Mouse (Mus musculus): ENCODE measurements around the gene C1s1. TPM values are rescaled to one million over a fixed set of nuclear protein-coding genes. Genes with fewer than 3 reads are reported as not detected.
A peak's percentile ranks its signal among the peaks of the same experiment; 100 is the strongest.
"Not testable (repeated sequence)": the region's sequence is repeated elsewhere in the genome, so short reads cannot be mapped to it uniquely, and the experiment has no call there.

Gene C1s1
- total RNA-seq (2014; fragmentation: Nextera tagmentation), result not detected in 2 replicates
- total RNA-seq (2017), result not detected in 2 replicates

DNA sequence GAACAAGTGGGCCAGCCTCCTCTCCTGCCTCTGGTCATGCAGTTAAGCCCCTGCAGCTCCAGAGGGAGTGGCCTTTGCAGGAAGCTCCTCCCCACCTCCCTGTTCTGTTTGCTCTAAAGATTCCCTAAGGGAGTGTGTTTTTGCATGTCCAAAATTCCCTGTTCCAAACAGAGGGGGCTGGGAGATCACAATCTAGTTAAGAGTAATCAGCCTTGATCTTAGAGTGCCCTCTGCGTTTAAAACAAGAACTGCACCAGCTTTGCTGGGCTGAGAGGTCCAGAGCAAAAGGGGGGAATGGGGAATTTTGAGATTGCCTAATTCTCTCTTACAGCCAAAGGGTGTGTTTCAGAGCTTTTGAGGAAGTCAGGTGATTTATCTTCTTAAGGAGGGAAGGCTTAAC is at the start of gene C1s1:
Gene C1s1 (minus strand): TSS at position 76 of the 400 bp plus-strand sequence.
- 0 out of 2 replicates have a peak, but pooled peaks have one; percentile 24 for ATAC-seq (replicated peaks; ENCODE audit: low FRiP score, low TSS enrichment, poor library complexity, severe bottlenecking)

DNA sequence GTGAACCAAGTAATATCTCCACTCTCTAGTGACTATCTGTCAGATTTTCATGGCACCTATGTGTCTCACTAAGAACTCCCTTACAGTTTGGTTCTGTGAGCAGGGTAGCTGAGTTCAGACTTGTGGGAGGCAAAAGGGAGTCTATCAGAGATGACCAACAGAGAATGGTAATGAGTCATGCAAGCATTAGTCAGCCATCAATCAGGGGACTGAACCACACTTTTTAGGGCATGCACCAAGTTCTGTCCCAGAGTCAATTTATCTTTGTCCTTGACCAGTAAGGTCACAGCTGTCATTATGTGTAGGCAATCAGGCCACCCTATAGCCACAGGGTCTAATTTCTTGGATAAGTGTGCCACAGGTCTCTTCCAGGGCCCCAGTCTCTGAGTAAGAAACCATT is 46.6 kb upstream of the C1s1 start:
- ATAC-seq (replicated peaks; ENCODE audit: low FRiP score, low TSS enrichment, poor library complexity, severe bottlenecking), result no peak

DNA sequence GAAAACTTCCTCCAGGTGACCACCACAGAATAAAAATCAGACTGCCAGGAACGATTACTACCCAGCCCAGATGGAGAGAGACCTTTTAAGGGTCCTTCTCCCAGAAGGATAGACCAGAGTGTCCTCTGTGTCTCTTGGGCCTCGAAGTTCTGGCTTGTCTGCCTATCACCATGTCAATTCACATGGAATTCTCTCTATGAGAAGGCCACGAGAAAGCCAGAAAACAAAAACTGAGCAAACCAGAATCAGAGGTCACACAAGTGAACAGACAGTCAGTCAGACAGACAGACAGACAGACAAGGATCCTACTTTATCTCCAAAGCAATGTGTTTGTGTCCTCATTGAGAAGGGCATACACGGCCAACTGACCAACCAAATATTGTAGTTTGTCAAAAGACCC is 44.1 kb upstream of the C1s1 start:
- ATAC-seq (replicated peaks; ENCODE audit: low FRiP score, low TSS enrichment, poor library complexity, severe bottlenecking), result no peak

GRCm38 (mm10) chr6:124585761-124586160 is 43.6 kb upstream of the C1s1 start:
- ATAC-seq (replicated peaks; ENCODE audit: low FRiP score, low TSS enrichment, poor library complexity, severe bottlenecking), result no peak

DNA sequence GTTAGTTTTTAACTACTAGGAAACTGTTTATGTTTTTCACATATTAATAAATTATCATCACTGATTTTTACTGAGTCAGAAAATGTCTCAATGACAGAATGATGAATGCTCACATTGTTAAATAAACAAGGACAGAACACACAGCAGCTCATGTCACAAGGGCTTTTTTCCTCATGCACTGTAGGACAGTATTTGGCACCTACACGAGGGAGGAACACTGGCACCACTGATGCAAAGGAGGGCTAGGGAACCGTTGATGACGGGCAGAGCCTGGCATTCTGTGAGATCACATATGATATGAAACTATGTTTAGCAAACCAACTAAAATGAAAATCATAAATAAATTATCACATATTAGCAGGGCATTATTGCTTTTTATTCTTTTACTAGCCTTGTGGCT is 42.8 kb upstream of the C1s1 start:
- no peak for ATAC-seq (replicated peaks; ENCODE audit: low FRiP score, low TSS enrichment, poor library complexity, severe bottlenecking)

- no peak for ATAC-seq (replicated peaks; ENCODE audit: low FRiP score, low TSS enrichment, poor library complexity, severe bottlenecking)
Measured at GRCm38 (mm10) chr6:124582231-124582630, 40.1 kb upstream of the C1s1 start.

- peak; percentile 77 for ATAC-seq (replicated peaks; ENCODE audit: low FRiP score, low TSS enrichment, poor library complexity, severe bottlenecking)
Measured at GRCm38 (mm10) chr6:124580155-124580554, 38.0 kb upstream of the C1s1 start.

DNA sequence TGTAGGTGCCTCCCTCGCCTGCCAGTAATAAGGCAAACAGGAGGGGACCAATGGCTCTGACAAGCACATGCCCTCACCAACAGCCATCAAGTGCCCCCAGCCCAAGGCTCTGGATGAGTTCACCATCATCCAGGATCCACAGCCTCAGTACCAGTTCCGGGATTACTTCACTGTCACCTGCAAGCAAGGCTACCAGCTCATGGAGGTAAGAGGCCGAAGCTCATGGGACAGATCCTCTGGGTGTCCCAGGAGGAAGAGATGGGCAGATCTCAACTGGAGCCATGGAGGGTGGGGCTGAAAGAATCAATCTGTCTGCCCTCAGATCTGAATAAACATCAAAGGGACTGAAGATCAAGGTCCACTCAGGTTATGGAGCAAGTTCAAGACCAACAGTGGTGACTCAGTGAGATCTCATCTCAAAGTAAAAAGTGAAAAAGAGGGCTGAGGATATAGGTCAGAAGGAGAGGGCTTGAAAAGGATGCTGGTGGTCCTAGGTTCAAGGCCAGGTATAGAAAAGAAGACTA is 33.1 kb upstream of the C1s1 start:
- not testable (repeated sequence) for ATAC-seq (replicated peaks; ENCODE audit: low FRiP score, low TSS enrichment, poor library complexity, severe bottlenecking)

GRCm38 (mm10) chr6:124570026-124570425 is 27.9 kb upstream of the C1s1 start, which contains the start of gene C1rb:
TSS of gene C1rb (plus strand) at chr6:124570294.
- ATAC-seq (replicated peaks; ENCODE audit: low FRiP score, low TSS enrichment, poor library complexity, severe bottlenecking), result no peak

DNA sequence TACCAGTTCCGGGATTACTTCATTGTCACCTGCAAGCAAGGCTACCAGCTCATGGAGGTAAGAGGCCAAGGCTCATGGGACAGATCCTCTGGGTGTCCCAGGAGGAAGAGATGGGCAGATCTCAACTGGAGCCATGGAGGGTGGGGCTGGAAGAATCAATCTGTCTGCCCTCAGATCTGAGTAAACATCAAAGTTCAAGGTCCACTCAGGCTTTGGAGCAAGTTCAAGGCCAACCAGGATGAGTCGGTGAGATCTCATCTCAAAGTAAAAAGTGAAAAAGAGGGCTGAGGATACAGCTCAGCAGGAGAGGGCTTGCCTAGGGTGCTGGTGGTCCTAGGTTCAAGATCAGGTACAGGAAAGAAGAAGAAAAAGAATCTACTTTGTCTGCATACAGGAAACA is 19.5 kb upstream of the C1s1 start:
- ATAC-seq (replicated peaks; ENCODE audit: low FRiP score, low TSS enrichment, poor library complexity, severe bottlenecking), result not testable (repeated sequence)

- ATAC-seq (replicated peaks; ENCODE audit: low FRiP score, low TSS enrichment, poor library complexity, severe bottlenecking), result not testable (repeated sequence)
Measured at GRCm38 (mm10) chr6:124561156-124561555, 19.0 kb upstream of the C1s1 start.

DNA sequence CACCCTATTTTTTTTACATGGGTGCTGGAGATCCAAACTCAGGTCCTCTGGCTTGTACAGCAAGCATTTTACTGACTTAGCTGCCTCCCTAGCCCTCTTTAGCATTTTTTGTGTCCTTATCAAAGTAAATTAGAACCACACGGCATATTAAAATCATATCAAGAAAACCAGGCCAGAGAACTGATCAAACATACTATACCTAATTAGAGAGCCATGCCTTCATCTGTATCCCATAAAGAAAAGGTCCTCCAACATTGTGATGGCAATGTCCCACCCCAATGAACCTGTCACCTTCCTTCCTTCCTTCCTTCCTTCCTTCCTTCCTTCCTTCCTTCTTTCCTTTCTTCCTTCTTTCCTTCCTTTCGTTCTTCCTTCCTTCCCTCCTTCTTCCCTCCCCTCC is 13.8 kb upstream of the C1s1 start:
- ATAC-seq (replicated peaks; ENCODE audit: low FRiP score, low TSS enrichment, poor library complexity, severe bottlenecking), result not testable (repeated sequence)

- ATAC-seq (replicated peaks; ENCODE audit: low FRiP score, low TSS enrichment, poor library complexity, severe bottlenecking), result no peak
Measured at GRCm38 (mm10) chr6:124552766-124553165, 10.6 kb upstream of the C1s1 start.

- ATAC-seq (replicated peaks; ENCODE audit: low FRiP score, low TSS enrichment, poor library complexity, severe bottlenecking), result 0 out of 2 replicates have a peak, but pooled peaks have one; percentile 57
Measured at GRCm38 (mm10) chr6:124549023-124549550, 6.9 kb upstream of the C1s1 start.

- ATAC-seq (replicated peaks; ENCODE audit: low FRiP score, low TSS enrichment, poor library complexity, severe bottlenecking), result peak; percentile 60; the same call in 1 of the 2 replicates
Measured at GRCm38 (mm10) chr6:124547979-124548378, 5.8 kb upstream of the C1s1 start.

- no peak for ATAC-seq (replicated peaks; ENCODE audit: low FRiP score, low TSS enrichment, poor library complexity, severe bottlenecking)
Measured at GRCm38 (mm10) chr6:124545425-124545824, 3.3 kb upstream of the C1s1 start.

DNA sequence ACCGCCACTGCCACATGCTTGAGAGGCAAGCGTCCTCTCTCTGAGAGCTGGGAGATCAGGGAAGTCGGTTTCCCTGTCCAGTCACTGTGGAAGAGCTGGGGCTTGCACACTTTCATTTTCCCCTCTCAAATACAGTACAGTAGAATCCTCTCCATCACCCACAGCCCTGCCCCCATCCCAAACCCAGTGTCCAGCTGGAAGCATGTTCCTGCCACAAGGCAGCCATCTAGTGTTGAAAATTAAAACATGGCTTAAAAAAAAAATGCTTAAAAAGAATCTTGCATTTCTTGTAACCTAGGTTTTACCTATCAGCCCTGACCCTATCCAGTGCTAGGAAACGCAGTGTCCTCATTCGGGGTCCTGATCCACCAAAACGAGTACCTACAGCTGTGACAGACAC is 2.3 kb upstream of the C1s1 start:
- ATAC-seq (replicated peaks; ENCODE audit: low FRiP score, low TSS enrichment, poor library complexity, severe bottlenecking), result no peak

DNA sequence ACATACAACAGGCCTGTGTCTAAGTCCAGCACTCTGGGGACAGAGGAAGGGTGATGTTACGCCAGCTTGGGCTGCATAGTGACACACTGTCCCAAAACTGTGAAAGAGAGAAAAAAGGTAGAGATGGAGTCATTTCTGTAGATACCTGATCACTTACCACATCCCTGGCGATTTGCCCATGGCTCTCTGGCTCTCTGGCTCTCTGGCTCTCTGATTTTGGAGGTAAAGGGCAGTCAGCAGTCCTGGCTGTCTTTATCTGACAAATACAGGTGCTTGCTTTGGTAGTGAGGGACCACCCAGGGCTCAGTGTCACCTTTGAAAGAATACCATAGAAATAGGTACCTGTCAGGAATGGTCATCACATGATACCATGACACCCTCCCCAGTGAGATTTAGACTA is 983 bp downstream of the C1s1 start:
- ATAC-seq (replicated peaks; ENCODE audit: low FRiP score, low TSS enrichment, poor library complexity, severe bottlenecking), result not testable (repeated sequence)

GRCm38 (mm10) chr6:124536125-124536829 is 5.9 kb downstream of the C1s1 start:
- ATAC-seq (replicated peaks; ENCODE audit: low FRiP score, low TSS enrichment, poor library complexity, severe bottlenecking), result peak; percentile 51

DNA sequence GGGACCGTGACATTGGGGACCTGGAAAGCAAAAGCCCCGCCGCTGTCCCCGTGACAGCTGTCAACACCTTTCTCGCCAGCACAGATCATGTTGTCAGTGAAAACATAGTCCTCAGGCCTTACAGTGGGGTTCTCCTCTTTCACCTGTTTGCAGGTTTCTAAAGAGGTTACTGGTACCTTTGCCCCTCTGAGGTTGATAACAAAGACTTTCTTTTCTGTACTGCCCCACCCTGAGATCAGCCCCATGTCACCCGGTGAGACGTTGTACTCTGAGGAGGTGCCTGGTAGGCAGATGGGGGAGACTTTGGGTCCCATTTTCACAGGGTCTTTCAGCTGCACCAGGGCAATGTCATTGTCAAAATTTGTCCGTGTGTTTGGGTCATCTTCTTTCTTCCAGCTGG is 11.1 kb downstream of the C1s1 start:
- ATAC-seq (replicated peaks; ENCODE audit: low FRiP score, low TSS enrichment, poor library complexity, severe bottlenecking), result no peak

DNA sequence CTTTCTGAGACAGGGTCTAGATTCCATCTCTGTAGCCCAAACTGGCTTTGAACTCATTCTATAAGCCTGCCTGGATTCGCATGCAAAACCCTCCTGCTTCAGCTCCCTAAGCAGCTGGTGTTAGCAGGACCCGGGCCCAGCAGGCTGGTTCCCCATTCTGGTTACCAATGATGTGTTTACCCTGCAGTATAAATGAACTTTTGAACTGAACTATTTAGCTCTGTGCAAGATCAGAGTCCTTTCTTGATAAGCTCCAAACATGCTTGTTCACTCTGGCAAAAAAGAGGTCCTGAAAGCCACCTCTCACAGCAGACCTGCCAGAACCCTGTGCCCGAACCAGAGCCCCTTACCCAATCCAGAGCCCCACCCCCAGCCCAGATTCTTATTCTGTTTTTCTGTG is 14.3 kb downstream of the C1s1 start:
- ATAC-seq (replicated peaks; ENCODE audit: low FRiP score, low TSS enrichment, poor library complexity, severe bottlenecking), result no peak

Data from megakaryocyte-erythroid progenitor cell, adult 5-6 weeks (primary cell).